Mouse (Mus musculus) CD4-positive, CD25-positive, alpha-beta regulatory T cell, adult 2 months (primary cell): ENCODE results near the gene Sash1.

Experiments
- DNase-seq: peaks from one replicate; pipeline ENCODE4 v3.0.0-alpha.2; 2012; ENCODE audit warnings: low read depth, low spot score

Sash1 gene

DNA sequence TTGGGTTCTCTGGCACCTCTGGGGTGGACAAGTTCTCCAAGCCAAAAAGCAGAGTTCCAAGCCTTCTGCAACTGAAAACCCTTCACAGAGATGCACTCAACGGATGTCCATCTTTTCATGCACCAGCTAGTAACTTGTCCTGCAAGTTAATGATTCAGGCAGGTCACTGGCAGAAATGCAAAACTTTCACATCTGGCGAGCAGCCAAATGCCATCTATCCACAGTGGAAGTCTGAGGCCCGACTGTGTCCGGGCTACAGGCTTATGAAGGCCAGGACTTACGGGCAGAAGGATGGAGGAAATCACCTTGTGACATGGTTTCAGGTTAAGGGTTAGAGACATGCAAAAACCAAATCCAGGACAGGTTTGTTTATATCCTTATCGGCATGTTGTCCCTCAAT, 88.0 kb downstream of the Sash1 start:
- no peak for DNase-seq

DNA sequence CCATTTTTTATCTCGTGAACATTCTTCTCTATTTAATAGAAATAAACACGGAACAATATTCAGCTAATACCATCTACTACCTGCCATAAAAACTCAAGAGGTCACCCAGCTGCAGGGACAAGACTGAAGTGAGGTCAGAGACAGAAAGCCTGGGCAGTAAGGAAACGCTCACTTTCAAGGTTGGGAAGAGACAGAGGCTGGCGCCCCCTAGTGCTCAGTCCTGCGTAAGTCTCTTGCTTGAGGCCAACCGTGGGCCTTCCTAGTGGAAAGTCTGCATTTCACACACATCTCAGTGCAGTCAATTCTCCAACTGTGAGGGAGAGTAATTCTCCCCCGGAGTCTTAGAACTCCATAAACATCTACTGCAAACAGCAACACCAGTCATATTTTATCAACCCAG, 90.5 kb downstream of the Sash1 start:
- peak; percentile 62 for DNase-seq

DNA sequence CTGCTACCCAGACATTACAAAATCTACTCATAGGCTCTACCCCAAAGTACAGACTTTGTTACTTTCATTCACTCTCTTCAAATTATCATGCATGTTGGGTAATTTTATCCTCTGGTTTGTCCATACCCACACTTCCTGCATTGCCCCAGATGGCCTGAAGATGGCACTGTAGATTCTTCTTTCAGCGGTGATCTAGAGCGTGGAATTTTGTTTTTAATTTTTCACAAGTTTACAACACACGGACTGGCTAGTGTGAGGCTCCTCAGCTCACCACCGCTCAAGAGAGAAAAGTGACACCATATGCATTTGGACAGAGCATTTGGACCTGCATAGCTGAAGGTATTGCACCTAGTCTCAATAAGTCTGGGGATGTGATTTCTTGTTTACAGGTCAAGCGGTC, 93.5 kb downstream of the Sash1 start:
- peak; percentile 47 for DNase-seq

DNA sequence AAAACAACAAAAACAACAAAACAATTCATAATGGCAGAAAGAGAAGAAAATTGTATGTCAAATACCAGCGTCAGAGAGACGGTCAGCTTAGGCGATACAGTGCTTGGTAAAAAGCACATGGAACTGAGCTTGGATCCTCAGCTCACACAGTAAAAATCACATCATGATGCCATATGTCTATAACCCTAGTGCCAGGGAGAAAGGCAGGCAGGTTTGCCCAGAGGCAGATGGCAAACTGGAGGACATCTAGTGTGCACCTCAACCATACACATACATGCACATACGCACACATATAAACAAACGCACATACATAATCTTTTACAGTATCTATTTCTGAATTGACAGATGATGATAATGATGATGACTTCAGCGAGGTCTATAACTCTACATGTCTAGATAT, 96.8 kb downstream of the Sash1 start:
- no peak for DNase-seq

DNA sequence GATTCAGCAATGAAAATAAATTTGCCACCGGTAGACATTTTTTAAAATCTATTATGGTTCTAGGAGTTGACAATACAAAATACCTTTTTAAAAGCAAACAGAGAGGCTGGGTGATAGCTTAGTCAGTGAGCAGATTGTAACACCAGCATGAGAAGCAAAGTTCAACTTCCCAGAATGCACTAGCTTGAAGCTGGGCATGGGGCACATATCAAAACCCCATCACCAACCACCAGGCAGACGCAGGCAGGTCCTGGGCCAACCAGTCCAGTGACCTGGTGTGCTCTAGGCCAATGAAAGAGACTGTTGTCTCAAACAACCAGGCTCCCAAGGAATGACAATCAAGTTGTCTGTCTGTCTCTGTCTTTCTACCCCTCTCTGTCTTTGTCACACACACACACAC, 98.6 kb downstream of the Sash1 start:
- DNase-seq: no peak

DNA sequence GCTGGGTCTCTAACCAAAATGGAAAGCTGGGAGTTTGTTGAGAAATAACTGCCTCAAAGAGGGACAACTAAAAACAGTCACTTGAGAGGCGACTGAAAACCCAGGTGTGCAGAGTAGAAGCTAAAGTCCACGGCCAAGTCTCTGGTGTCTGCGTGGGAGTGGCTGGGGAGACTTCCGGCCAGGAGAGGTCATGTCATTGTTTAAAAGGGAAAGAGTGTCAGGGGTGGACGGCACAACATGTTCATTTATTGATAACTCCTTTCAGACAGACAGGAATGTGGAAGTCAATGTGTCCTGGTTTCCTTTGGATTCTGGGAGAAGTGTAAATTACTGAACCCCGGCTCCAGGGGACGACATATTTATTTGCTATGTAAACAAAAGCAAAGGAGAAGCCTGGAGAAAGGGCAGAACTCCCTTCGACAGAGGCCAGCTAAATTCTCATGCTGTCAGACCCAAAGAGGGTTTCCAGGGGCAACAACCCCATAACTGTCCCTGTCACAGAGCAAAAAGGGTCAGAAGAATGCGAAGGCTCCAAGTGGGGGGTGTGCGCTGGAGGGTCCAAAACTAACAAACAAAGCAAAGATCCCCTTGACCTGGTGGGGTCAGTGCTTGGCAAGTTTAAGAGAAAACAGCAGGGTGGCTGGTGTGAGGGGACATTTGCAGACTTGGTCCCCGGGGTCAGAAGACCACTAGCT, 100.3 kb downstream of the Sash1 start:
- DNase-seq: no peak

DNA sequence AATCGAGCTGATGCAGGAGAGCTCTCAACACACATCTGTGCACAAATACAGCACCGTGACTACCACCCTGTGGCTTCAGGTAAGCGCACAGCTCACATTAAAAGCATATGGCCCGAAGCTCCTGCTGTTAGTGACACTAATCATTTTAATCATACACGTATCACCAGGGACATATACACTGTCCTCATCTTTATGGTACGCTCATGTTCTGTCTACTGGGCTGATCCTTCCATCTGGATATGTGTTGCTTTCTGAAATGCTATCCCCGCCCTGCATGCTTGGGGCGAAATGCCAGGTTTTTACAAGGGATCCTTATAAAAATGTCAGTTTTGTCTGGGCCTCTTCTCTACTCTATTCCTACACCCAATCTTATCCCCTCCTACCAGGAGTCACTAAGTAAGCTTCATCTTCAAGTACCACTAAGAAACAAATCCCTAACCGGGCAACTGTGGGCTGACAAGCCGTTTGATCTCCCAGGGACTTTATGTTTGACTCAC, 103.9 kb downstream of the Sash1 start:
- DNase-seq: no peak

DNA sequence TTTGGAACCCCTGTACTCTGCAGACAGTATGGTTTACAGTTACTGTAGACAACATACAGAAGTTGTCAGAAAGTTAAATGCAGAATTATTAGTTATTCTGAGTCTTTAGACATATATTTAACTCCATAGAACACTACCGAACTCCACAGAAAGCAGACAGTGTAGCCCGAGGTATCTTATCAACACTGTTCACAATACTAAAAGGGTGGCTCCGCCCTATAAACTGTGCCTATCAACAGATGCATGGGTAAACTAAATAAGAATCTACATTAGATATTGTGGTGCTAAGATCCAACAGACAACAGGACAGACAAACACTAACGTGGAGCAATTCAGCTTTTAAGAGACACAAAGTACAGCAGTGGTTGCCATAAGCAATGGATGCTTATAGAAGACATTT, 106.0 kb downstream of the Sash1 start:
- DNase-seq: no peak

DNA sequence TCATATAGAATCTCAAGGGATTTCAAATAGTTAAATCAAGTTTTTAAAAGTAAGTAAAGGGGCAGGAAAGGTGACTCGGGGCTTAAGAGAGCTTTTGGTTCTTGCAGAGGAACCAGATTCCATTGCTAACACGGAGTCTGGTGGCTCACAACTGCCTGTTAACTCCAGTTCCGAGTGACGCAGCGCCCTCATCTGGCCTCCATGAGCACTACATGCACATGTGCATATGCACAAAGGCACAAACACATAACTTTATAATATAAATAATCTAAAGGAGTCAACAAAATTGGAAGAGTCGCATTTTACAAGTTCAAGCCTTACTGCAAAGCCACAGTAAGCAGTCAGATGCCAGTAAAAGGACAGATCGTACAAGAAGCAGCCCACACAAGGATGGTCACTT, 107.0 kb downstream of the Sash1 start:
- no peak for DNase-seq

DNA sequence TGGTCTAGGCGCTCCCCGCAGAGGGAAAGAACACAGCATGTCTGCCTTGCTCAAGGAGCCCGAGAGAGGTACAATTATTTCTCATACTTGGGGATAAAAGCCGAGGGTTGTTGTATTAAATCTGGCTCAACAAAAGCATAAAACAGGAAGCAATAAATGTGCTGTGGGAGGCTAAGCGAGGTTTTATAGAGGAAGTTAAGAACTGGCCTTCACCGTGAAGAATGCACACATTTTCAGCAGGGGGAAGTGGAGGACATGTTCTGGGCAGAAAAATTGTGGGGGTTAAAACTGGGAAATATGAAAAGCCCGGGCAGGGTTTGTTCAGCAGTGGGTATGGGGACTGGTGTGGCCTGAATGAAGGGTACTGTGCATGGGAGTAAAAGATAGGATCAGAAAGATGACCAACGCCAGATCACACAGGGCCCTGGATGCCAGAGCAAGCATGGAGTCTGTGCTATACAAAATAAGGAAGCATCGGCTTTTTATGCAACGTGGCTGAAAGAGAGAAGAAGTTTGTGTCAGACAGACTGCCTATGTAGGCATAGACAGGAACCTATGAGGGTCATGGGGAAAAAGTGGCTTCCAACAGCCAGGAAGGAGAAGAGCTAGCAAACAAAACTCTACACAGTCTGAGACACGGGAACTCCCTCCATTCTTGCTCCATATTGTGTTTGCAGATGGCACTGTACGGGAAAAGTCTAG, 108.2 kb downstream of the Sash1 start:
- no peak for DNase-seq

DNA sequence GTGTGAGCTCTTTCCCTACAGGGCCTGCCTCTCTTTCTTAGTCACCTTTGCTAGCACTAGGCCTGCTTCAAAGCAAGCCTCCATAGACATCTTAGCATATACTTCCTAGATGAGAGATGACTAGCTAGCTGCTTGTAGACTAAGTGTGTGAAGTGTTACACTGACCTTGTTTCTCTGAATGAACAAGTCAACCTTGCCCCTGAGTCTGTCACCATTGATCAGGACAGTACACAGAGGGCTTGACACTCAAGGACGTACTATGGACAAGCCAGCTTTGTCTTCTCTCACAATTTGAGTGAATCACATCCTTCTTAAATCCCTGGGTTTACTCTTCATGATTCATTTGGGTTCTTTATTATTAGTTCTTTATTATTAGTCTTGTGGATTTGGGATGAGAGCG, 109.1 kb downstream of the Sash1 start:
- no peak for DNase-seq

DNA sequence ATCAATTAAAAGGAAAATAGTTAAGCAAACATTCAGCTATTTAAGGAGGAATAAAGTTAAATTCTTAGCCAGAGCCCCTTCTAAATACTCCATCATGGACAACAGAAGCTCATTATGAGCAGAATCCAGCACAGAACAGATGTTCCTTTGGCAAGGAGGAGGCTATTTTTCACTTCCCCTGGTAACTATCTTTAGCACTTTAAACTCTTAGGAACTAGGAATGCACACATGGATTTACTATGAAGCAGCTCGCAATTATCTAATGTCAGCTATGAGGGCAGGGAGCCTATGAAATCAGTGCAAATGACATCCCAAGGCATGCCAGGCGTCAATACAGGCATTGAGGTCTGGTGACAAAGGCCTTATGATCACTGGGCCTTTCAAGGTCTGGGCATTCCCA, 110.1 kb downstream of the Sash1 start:
- DNase-seq: no peak

DNA sequence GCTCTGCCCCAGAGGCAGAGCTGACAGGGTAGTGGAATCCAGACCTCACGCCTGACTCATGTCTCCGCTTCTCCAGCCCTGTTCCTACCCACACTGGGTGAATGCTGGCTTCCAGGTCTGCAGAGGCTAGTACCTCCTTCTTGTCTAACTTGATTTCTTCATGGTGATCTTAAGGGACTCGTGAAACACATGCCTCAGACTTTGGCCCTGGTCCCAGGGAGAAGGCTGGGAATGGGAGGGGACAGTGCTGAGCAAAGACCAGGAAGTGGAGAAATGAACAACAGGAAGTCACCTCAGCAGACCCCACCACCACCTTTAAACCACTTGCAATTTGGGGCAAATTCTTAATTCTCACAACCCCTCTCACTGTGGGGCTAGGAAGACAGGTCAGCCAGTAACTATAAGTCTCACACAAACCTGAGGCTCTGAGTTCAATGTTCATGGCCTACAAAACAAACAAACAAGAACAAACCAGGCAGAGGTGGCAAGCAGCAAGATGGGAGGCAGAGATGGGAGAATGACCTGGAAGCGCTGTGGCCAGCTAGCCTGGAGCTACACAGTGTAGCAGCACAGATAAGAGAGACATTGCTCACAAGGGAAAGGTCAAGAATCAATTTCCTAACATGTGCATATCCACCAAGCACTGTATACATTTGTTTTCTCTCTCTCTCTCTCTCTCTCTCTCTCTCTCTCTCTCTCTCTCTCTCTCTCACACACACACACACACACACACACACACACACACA, 113.2 kb downstream of the Sash1 start:
- DNase-seq: no peak

DNA sequence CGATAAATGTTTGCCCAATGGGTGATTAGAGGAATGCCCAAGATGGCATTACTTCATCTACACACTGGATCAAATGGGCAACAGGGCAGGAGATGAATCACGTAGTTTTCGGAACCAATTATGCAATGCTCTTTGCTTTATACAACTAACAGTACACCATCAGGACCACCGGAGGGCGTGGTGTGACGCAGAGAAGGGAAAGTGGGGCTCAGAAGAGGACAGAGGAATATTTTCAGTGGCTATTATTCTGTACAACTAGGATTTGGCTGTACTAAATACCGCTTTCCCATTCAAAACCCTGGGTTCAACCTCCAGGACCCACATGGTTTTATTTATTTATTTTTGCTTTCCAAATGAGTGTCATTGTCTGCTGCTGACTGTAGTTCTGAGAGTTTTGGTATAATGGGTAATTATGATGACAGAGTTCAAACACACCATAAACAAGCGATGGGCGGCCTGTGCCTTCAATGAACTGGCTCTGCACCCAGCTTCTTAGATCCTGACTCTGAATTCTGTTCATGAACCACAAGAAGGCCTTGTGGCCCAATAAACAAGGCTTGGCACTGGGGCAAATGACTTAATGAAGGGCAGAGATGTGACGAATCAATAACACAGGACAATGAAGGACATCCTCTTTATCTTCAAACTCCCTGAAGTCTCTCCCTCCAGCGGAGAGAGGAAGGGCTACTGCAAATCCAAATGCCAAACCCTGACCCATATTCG, 114.8 kb downstream of the Sash1 start:
- DNase-seq: no peak

DNA sequence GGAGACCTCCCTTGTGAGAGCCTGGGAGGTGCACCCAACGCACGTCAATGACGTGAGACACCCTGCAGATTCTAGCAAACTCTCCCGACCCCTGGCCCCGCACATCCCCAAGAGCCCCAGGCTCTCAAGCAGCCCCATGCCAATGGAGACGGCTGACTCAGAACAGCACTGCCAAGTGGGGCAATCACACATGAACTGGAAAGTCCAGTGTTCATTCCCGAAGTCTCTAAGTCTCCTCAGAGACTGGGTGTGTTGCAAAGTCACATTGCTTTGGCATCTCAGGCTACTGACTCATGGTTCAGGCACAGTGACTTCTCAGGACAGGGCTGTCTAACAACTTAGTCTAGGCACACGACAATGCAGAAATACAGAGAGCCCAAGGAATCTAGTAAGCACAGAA, 117.2 kb downstream of the Sash1 start:
- DNase-seq: no peak

DNA sequence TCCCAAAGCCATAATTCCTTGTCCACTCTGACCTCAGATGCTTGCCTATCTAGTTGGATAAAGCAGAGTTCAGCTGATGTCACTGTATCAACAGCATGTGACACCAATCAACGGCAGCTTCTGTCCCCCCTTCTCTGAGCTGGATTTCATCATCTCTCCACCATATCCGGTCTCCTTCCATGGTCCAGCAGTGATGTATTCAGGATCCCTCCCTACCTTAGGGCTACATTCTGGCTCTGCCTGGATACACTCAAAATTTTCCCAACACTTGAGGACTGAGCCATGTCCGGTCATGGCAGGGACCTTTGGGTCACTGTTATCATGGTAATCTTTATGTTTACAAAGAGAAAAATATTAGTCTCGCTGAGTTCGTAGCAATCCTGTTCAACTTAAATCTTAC, 118.5 kb downstream of the Sash1 start:
- DNase-seq: no peak

DNA sequence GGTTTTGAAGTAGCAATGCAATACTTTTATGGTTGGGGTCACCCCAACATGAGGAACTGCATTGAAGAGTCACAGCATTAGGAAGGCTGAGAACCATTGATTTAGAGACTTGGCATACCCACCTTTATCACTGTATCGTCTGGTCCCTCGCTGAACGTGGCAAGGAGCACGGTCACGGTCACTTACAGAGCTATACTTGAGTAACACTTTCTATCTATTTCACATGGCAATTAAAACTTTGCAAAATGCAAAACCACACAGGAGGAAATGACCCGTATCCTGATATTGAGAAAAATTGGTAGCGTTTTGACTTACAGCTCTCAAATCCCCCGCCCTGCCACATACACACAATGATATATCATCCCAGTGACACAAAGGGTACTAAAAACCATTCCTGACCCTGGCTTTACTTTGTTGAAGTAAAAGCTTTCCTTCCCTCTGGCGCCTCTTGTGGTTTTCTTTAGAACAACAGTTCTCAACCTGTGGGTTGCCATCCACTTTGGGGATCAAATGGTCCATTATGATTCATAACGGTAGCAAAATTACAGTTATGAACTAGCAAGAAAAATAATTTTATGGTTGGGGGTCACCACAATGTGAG, 119.8 kb downstream of the Sash1 start:
- DNase-seq: peak; percentile 30

DNA sequence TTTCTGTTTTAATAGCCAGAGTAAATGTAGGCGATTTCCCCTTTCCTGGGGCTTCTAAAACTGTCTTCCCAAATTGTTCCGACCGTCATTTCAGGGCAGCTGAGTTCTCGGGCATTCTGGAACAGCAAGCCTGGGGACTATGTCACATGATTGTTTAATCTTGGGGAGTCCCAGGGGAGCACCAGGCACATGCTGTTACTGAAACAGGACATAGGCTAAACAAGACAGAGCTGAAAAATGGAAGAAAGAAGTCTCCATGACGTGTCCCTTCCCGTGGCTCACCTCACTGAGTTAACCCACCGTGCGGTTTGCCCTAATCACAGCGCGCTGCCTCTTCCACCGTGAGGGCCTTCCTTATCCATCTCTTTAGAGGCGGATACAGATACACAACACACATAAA, 123.1 kb downstream of the Sash1 start:
- DNase-seq: no peak

DNA sequence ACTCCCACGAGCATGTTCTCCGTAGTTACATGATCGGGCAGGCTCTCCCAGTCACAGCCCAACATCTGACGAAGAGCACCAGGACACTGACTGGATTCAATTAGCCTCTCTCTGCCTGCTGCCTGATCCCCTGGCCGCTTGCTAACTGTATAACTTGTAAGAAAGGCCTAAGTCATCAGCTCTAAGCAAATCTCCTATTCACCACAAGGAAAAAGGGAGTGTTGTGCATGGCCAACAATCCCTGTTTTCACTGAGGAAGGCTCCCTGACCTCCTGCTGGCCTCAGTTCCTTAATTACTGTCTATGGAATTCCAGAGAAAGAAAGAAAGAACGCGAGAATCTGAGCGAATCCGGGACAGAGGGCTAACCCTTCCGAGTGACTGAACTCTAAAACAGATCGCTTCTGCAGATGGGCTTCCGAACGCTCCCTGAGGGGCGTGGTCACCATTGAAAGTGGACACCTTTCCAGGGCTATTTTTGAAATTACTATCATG, 123.6 kb downstream of the Sash1 start:
- no peak for DNase-seq

DNA sequence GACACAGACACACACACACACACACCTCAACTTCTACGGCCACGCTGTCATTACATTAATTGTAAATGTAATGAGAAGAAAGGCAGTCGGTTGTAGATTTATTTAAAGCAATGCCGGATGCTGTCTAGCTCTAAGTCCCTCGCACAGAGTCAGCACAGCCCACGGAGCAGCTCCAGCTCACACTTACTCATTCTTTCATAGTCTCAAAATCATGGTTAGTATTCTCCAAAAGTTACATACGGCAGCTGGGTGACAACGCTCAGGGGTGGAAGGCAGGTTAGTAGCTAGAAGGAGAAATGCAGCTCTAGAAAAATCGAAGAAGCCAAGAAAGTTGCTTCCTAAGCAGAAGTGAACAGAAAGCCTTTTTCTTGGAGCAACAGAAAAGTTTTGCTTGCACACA, 124.2 kb downstream of the Sash1 start:
- no peak for DNase-seq

DNA sequence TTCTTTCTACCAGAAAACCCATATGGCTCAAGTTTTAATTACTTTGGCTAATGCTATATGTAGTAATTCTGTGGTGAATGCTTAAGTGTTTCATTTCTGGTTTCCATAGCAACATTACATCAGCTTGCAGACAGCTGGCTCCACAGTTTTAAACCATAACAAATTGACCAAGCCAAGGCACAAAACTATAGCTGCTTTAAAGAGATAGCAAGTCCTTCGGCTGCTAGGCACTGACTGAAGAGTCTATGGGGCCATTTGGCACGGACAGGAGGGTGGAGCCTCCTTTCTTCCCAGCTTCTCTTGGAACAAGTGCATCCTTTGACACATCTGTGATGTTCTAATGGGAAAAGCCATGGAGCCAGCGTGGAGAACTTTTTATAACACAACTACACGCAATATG, 125.3 kb downstream of the Sash1 start:
- DNase-seq: no peak
